In the genomic region with DNA sequence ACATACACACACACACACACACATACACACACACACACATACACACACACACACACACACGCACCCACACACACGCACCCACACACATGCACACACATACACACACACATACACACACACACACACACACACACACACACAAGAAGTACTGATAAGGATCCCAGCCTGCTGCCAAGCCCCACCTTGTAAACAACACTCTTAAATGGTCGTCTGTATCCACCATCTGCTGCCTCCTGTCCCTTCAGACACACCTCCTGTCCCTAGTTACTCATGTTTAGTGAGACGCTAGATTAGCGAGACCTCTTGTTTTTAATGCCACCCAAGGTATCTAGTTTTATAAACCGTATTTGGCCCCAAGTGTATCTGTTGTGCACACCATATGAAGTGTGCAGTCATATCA, we compare ENCODE assay signal across 20 mouse cellular contexts.
DNase-seq lines count a peak whose midpoint lies in the region; ATAC-seq and TF ChIP-seq lines count a peak whose summit lies in the region.
"Had no signal": no experiment of that assay in that cellular context is flagged by ENCODE, and none has a peak within 500 bp of the region (broad histone marks: within the 10 kb centered on the region; RNA-seq: fewer than 3 reads in every experiment).

No protein-coding gene starts in this region.

- no peak overlapping the region for H3K9ac ChIP-seq in forebrain, embryonic 16.5 days (replicated peaks; ENCODE audit: low read depth, low read length)
- no peak overlapping the region for H3K9ac ChIP-seq in forebrain, embryonic 12.5 days
- H3K9ac ChIP-seq: embryonic facial prominence, embryonic 12.5 days; forebrain, embryonic 15.5 days had no signal

- H3K27ac ChIP-seq in cerebellum, adult 2 months (ENCODE audit: insufficient read depth, low read length): no peak overlapping the region
- H3K27ac ChIP-seq in forebrain, embryonic 16.5 days (ENCODE audit: low read length): no peak overlapping the region
- no peak overlapping the region for H3K27ac ChIP-seq in forebrain, embryonic 12.5 days
- H3K27ac ChIP-seq: embryonic facial prominence, embryonic 12.5 days; forebrain, embryonic 15.5 days had no signal

- TF ChIP-seq CTCF in cerebellum, adult 2 months (IDR thresholded peaks at IDR 0.05; ENCODE audit: borderline replicate concordance, insufficient read depth, low read depth, low read length): no peak
- TF ChIP-seq CTCF in brain, embryonic 14.5 days (IDR thresholded peaks at IDR 0.05; ENCODE audit: borderline replicate concordance, extremely low read depth, insufficient read depth, insufficient read length): no peak

- WGBS in cerebellum, adult 2 months: 56% methylated on average over 6 of the region's 6 CpGs
- WGBS in forebrain, embryonic 16.5 days: 63% methylated on average over 6 of the region's 6 CpGs
- WGBS in forebrain, embryonic 12.5 days: 86% methylated on average over 6 of the region's 6 CpGs

- peak; percentile 60 for ATAC-seq in forebrain, embryonic 16.5 days
- ATAC-seq in forebrain, embryonic 12.5 days (ENCODE audit: low FRiP score): no peak
- ATAC-seq: activated CD4-positive, CD25-positive, alpha-beta regulatory T cell, adult 4 months; forebrain, embryonic 15.5 days; Patski had no signal

- H3K4me1 ChIP-seq in cerebellum, adult 2 months (ENCODE audit: control insufficient read depth, insufficient read depth, low read length): peaks cover 5% of the 10 kb centered on the region
- peaks cover 2% of the 10 kb centered on the region; the same call in 1 of the 2 replicates for H3K4me1 ChIP-seq in forebrain, embryonic 16.5 days (replicated peaks; ENCODE audit: control insufficient read depth, insufficient read depth, low read length)
- H3K4me1 ChIP-seq in forebrain, embryonic 12.5 days: peaks cover 19% of the 10 kb centered on the region

- no peaks in the 10 kb centered on the region for H3K9me3 ChIP-seq in forebrain, embryonic 16.5 days (ENCODE audit: control insufficient read depth, low read length)
- no peaks in the 10 kb centered on the region for H3K9me3 ChIP-seq in forebrain, embryonic 12.5 days
- H3K9me3 ChIP-seq: embryonic facial prominence, embryonic 12.5 days; forebrain, embryonic 15.5 days had no signal

- peak; percentile 24 to 28 for DNase-seq in cerebellum, postnatal 14 days
- no peak for DNase-seq in cerebellum, adult 2 months
- peak; percentile 43 for DNase-seq in heart, adult 11 months
- DNase-seq in heart, postnatal 14 days: no peak
- DNase-seq in brain, embryonic 14.5 days (ENCODE audit: low read depth): peak; percentile 69
- no peak for DNase-seq in layer of hippocampus, postnatal 36 days
- DNase-seq: adrenal gland, adult 8-10 months; adrenal gland, postnatal 14 days; adrenal gland, postnatal 36 days; cerebellum, adult 11 months; cerebellum, adult 18-20 months; cerebellum, adult 9-11 months; cerebellum, postnatal 36 days; embryo, embryonic 11 days had no signal

- no peaks in the 10 kb centered on the region for H3K27me3 ChIP-seq in cerebellum, adult 2 months (ENCODE audit: control insufficient read depth, insufficient read depth, low read length)
- H3K27me3 ChIP-seq in forebrain, embryonic 16.5 days (replicated peaks; ENCODE audit: control insufficient read depth, insufficient read depth, low read length): no peaks in the 10 kb centered on the region
- H3K27me3 ChIP-seq in forebrain, embryonic 12.5 days: 0 out of 2 replicates have a peak, but pooled peaks cover 3% of the 10 kb centered on the region
- H3K27me3 ChIP-seq: embryonic facial prominence, embryonic 12.5 days; forebrain, embryonic 15.5 days; Patski had no signal

- no peaks in the 10 kb centered on the region for H3K36me3 ChIP-seq in forebrain, embryonic 16.5 days (ENCODE audit: control insufficient read depth, insufficient read depth)
- H3K36me3 ChIP-seq in forebrain, embryonic 12.5 days (replicated peaks): no peaks in the 10 kb centered on the region
- H3K36me3 ChIP-seq: embryonic facial prominence, embryonic 12.5 days; forebrain, embryonic 15.5 days had no signal

- TF ChIP-seq POLR2A in cerebellum, adult 2 months (IDR thresholded peaks at IDR 0.05; ENCODE audit: borderline replicate concordance, insufficient read depth, low read length): no peak
- no peak for TF ChIP-seq POLR2A in brain, embryonic 14.5 days (IDR thresholded peaks at IDR 0.05; ENCODE audit: borderline replicate concordance, extremely low read depth, insufficient read depth, insufficient read length, poor library complexity, severe bottlenecking)

- no peak overlapping the region for H3K4me3 ChIP-seq in cerebellum, adult 2 months (replicated peaks; ENCODE audit: insufficient read depth, low read depth, low read length)
- no peak overlapping the region for H3K4me3 ChIP-seq in forebrain, embryonic 16.5 days (replicated peaks; ENCODE audit: low read length)
- H3K4me3 ChIP-seq in forebrain, embryonic 12.5 days (replicated peaks): no peak overlapping the region
- H3K4me3 ChIP-seq: embryonic facial prominence, embryonic 12.5 days; forebrain, embryonic 15.5 days had no signal

- no peak overlapping the region for H3K4me2 ChIP-seq in forebrain, embryonic 16.5 days (ENCODE audit: low read length)
- no peak overlapping the region for H3K4me2 ChIP-seq in forebrain, embryonic 12.5 days
- H3K4me2 ChIP-seq: embryonic facial prominence, embryonic 12.5 days; forebrain, embryonic 15.5 days had no signal

- intact Hi-C loops in heart, postnatal 14 days (cut with DNase I): no loop called here

Comparison
In these comparisons a context has a peak if more than half of its experiments do, and no peak if none do; other contexts are left out.
1. DNase-seq: peak in cerebellum, postnatal 14 days (2 of 2), heart, adult 11 months (single experiment) and brain, embryonic 14.5 days (single experiment); none in cerebellum, adult 2 months (0 of 2), heart, postnatal 14 days (0 of 2) and layer of hippocampus, postnatal 36 days (0 of 2).